Mouse (Mus musculus) left cerebral cortex, adult 11 months (tissue): Measurements from ENCODE around the gene Zan.
A peak's percentile ranks its signal among the peaks of the same experiment; 100 is the strongest.

Experiments used
- DNase-seq: peaks from one replicate; pipeline ENCODE4 v3.0.0; 2022; ENCODE audit warnings: low spot score

Gene Zan

GRCm38 (mm10) chr5:137414253-137414652 lies 62.6 kb downstream of the Zan start:
- no peak for DNase-seq

DNA sequence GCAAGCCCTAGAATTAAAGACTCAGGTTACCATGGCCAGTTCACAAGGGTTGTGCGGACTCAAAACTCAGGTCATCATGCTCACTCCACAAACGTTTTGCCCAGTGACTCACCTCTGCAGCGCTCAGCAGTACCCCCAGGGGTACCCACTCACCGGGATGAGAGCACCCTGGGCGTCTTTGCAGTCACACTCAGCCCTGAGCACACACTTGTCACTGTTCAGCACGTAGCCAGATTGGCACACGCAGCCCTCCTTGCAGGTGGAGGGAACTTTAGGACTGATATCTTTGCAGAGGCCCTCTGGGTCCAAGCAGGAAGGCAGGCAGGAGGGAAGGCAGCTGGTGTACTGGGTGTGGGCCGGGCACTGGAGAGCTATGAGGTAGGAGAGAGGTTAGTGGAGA lies 65.6 kb downstream of the Zan start:
- DNase-seq, result no peak

- no peak for DNase-seq
Observed at GRCm38 (mm10) chr5:137410549-137410948, 66.3 kb downstream of the Zan start.

DNA sequence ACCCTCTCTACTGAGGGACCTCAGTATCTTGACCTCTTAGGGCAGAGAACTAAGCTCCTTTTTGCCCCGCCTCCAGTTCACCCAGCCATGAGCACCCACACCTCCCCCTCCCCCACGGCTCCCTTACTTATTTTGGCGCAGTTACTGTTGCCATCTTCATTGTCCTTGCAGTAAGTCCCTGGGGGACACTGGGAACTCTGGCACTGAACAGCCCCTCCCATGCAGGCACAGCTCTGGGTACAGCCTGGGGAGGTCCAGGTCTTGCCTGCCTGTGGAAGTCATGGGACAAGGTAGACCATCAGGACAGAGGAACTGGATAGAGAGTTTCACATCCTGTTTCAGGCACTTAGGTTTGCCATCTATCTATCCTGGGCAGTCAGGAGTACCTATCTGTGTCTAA lies 66.8 kb downstream of the Zan start:
- DNase-seq, result no peak

- no peak for DNase-seq
Observed at GRCm38 (mm10) chr5:137409451-137409850, 67.4 kb downstream of the Zan start.

DNA sequence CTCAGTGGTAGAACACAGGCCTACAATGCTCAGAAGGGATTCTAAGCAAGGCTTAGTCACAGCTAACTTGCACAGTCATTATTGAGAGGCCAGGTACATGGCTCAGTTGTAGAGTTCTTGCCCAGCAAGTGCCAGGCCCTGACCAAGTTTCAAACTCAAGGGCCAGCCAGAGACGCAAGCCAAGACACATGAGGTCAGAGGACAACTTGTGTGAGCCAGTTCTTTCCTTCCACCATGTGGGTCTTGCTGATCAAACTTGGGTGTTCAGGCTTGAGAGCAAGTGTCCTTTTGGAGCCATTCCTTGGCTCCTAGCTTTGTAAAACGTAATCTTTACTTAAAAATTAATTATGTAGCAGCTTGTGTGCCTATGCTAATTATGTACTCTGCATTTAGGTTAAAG lies 72.8 kb downstream of the Zan start:
- DNase-seq, result no peak

GRCm38 (mm10) chr5:137394456-137394855 lies 82.4 kb downstream of the Zan start:
- no peak for DNase-seq

- no peak for DNase-seq
Observed at GRCm38 (mm10) chr5:137391641-137392040, 85.2 kb downstream of the Zan start.

- no peak for DNase-seq
Observed at GRCm38 (mm10) chr5:137386712-137387111, 90.2 kb downstream of the Zan start.

- DNase-seq, result no peak
Observed at GRCm38 (mm10) chr5:137383441-137383840, 93.4 kb downstream of the Zan start.

DNA sequence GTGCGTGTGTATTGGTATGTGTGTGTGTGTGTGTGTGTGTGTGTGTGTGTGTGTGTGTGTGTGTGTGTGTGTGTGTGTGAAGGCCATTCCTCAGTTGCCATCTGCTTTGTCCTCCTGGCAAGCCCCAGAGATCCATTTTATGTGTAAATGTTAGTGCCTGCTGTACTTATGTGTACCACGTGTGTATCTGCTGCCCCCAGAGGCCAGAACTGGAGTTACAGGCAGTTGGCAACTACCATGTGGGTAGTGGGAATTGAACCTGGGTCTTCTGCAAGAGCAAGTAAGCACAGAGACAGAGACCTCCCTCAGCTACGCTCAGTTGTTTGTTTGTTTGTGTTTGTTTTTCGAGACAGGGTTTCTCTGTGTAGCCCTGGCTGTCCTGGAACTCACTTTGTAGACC lies 95.7 kb downstream of the Zan start:
- no peak for DNase-seq

DNA sequence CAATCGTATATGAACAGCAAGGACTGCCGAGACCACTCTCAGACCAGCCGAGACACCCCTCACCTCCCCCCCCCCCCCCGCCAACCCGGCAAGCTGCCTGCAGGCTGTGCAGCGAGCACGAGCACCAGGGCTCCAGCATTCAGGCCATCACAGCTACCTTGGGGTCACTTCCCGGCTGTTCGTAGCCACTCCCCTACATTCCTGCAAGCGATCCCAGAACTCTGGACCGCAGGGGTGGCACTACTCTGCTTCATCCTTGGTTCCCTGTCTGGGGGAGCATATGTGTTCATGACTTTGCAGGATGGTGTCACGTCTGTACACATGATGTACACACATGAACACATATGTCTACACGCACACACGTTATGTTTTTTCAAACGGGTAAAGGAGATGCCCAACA lies 99.3 kb downstream of the Zan start:
- DNase-seq, result no peak

DNA sequence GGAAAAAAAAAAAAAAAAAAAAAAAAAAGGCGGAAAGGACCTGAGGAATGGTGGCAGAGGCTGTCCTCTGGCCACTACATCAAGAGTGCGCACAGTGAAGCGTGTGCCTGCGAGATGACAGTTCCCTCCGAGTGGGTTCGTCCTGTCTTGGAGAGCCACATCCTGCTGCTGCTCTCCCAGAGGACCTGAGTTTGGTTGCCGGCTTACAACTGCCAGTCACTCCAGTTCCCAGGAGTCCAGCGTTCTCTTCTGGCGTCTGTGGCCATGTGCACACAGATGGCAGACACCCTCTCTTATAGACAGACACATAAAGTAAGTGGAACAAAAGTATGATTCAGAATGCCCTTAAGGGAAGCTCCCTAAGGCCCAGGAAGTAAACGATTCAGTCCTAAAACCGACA lies 99.7 kb downstream of the Zan start:
- DNase-seq, result no peak

DNA sequence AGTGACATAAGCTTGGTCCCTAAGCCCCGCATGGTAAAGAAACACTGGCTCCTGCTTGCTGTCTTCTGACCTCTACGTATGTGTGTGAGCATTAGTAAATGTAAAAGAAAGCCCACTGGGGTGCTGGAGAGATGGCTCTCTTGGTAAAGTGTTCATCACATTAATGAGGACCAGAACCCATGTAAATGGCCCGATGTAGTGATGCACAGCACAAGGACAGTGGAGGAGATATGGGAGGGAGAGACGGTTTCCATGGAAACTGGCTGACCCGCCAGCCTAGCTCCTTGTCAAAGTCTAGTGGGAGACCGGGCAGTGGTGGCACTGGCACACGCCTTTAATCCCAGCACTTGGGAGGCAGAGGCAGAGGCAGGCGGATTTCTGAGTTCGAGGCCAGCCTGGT lies 100.1 kb downstream of the Zan start:
- DNase-seq, result no peak

- DNase-seq, result peak; percentile 2
Observed at GRCm38 (mm10) chr5:137376198-137376597, 100.7 kb downstream of the Zan start.

DNA sequence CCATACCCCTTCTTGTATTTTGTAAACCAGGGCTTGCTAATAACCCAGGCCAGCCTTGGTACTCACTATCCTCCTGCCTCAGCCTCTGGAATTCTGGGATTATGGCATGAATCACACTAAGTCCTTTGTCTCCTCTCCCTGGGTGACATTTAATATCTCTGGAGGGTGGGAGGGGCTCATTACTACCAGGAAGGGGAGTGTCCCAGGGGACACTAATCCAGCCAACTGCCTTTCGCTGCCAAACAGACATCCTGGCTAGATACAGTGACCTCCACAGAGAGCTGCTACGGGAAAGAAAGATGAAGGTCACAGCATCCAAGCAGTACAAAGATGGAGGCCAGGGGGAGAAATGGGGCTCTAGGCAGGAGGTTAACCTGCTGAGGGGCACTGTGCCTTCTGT lies 101.2 kb downstream of the Zan start:
- no peak for DNase-seq

DNA sequence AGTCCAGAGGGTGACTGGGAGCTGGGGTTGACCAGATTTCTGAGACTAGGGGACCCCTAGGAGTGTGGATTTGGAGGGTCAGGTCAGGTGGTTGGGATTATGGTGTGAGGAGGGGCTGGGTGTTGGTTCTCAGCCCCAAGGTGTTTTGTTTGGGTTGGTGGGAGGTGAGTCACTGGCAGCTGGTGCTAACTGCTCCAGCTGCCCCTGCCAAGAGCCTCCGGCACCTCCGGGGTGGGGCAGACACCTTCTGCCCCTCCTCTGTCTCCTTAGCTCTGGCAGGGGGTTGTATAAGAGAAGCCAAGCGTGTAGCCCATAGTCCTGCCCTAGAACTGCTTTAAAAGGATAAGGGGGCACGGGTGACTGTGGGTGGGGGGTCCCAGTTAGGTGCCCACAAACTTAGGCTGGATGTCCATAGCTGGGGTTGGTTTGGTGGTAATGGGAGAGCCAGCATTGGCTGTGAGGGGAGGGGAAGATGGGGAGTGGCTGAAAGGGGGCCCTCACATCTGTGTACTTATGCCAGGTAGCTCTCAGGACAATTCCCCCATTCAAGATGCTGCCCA lies 102.3 kb downstream of the Zan start:
- DNase-seq, result no peak

DNA sequence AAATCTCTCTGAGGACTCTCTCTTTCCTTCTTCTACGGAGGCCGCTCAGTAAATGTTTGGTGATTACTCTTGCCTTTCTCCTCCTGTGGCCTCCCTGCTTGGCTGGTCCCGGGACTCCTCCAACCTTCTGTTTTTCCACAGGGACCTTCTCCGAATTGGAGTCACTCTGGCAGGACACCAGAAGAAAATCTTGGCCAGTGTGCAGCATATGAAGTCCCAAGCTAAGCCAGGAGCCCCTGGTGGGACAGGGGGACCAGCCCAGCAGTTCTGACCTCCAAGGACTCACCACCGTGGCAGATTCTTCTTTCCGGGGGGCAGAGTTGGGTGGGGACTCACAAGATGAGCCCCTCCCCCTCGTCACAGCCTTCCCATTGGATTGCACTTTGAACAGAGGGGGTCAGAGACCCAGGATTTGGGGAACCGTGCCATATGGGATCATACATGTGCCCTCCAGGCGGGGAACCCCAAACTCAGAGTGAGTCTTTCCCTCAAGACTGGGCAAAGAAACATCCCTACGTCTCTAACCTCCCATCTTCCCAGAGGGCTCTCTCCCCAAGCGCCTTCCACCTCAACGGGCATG lies 103.4 kb downstream of the Zan start:
- DNase-seq, result no peak

DNA sequence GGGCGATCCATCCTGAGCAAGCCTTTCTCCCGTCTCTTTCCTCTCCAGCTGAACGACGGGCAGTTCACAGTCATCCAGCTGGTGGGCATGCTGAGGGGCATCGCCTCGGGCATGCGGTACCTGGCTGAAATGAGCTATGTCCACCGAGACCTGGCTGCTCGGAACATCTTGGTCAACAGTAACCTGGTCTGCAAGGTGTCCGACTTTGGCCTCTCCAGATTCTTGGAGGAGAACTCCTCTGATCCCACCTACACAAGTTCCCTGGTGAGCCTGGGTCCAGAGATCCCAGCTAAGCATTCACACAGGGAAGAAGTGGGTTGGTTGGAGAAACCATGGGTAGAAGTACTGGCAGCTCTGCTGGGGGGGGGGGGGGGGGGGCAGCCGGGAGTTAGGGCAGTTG lies 107.2 kb downstream of the Zan start:
- no peak for DNase-seq

DNA sequence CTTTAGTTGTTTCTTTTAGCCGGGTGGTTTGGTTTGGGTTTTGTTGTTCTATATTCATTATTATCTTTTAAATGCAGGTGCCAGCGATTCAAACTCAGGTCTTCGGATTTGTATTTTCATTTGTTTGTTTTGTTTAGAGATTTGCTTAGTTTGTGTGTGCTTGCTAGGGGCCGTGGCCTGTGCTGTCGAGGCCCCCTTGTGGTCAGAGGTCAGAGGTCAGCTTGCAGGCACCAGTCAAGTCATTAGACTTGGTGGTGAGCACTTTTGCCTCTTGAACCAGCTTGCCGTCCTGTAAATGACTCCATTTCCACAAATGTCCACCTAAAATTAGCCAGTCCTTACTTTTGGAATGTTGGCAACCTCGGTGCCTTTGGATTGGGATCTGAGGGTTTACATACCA lies 118.5 kb downstream of the Zan start:
- no peak for DNase-seq

DNA sequence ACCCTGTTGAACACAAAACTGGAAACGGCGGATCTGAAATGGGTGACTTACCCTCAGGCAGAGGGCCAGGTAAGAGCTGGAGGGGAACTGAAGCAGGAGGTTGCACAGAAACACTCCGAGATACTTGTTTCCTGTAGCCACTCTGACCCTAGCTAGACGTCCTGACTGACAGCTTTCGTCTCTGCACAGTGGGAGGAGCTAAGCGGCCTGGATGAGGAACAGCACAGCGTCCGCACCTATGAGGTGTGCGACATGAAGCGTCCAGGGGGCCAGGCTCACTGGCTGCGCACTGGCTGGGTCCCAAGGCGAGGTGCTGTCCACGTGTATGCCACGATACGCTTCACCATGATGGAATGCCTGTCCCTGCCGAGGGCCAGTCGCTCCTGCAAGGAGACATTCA lies 122.8 kb downstream of the Zan start:
- no peak for DNase-seq

GRCm38 (mm10) chr5:137352011-137352975 lies 124.6 kb downstream of the Zan start:
- DNase-seq, result no peak

- no peak for DNase-seq
Observed at GRCm38 (mm10) chr5:137351394-137351793, 125.5 kb downstream of the Zan start.

- no peak for DNase-seq
Observed at GRCm38 (mm10) chr5:137351058-137351380, 125.8 kb downstream of the Zan start.
